Mouse (Mus musculus): ENCODE data around the gene Ldah.

Gene Ldah

GRCm38 (mm10) chr12:8313773-8314172, 105.9 kb downstream of the Ldah start:
- DNase-seq: no peak

DNA sequence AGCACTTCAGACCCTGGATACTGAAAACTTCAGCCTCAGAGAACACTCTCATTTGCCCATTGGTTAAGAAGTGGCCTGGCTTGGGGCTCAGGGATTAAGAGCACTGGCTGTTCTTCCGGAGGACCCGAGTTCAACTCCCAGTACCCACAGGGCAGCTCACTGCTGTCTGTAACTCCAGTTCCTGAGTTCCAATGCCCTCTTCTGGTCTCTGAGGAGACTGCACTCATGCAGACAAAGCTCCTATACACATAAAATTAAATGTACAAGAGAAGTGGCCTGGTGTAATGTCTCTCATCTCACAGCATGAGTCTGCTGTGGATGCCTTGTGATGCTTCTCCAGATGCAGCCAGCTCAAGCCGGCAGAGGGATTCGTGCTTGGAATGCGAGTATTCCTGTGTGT, 108.6 kb downstream of the Ldah start:
- no peak for DNase-seq

DNA sequence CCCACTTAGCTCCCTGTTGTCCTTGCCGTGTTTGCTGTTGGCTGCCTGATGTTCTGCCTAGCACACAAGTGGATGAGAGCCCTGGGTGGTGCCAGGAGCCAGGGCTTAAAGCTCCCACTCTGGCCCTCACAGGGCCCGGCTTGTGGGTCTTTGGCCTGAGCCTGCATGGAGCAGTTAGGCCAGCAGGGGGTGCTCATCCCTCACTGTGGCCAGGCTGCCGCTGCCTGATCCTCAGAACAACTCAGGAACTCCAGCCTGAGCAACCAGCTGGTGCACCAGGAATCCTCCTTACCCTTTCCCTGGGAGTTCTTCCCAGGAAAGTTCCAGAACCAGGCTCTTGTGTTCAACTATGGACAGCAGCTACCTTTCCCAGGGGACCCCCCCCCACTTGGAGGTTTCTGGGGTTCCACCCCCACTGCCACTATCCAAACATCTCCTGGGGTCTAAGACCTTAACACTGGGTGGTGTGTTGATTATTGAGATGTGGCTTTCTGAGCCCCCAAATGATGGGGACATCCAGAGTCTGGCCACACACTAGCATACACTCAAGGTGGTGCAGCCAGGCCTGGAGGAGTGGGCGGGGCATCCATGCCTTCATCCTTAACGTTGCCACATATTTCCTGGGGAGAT, 112.3 kb downstream of the Ldah start:
- peak; percentile 87 to 92 for DNase-seq

DNA sequence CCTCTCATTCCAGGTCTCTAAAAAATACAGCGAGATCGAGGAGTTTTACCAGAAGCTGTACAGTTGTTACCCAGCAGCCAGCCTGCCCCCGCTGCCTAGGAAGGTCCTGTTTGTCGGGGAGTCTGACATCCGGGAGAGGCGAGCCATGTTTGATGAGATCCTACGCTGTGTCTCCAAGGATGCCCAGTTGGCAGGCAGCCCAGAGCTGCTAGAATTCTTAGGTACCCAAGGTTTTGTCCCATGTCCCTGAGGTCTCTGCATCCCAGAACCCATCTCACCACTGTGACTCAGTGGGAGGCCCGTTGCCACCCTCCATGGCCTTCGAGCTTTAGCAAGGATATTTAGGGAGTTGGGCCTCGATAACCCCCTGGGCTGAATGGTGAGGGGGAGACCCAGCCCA, 113.6 kb downstream of the Ldah start:
- no peak for DNase-seq

- DNase-seq: no peak
These were observed 116.2 kb downstream of the Ldah start for GRCm38 (mm10) chr12:8324086-8324485.

- no peak for DNase-seq
These were observed 117.5 kb downstream of the Ldah start for GRCm38 (mm10) chr12:8325245-8325942.

- DNase-seq: peak; percentile 52 to 64
These were observed 118.1 kb downstream of the Ldah start for GRCm38 (mm10) chr12:8325943-8326522.

- DNase-seq: peak; percentile 96
These were observed 119.1 kb downstream of the Ldah start for GRCm38 (mm10) chr12:8326825-8327674.

DNA sequence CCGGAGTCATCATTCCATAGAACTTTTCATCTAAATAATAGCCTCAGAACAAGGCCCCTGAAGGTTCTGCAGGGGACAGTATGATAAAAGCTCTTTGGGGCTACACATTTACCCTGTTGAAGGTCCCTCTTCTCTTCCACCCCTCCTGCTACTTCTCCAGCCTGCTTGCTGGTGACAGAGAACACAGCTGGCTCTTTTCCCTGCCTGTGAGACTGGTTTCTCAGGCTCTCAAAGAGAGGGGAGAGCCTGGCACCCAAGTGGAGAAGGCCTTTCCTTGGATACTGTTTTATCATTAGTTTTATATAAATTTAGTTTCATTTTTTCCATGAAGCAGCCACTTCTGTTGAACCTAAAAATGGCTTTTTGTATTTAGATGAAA, 119.8 kb downstream of the Ldah start:
- no peak for DNase-seq

- DNase-seq: no peak
These were observed 121.3 kb downstream of the Ldah start for GRCm38 (mm10) chr12:8329236-8329635.

GRCm38 (mm10) chr12:8331489-8332173, 123.7 kb downstream of the Ldah start:
- peak in 1 of 2 experiments; percentile 5 for DNase-seq

- DNase-seq: peak in 1 of 2 experiments; percentile 6
These were observed 124.3 kb downstream of the Ldah start for GRCm38 (mm10) chr12:8332174-8332542.

DNA sequence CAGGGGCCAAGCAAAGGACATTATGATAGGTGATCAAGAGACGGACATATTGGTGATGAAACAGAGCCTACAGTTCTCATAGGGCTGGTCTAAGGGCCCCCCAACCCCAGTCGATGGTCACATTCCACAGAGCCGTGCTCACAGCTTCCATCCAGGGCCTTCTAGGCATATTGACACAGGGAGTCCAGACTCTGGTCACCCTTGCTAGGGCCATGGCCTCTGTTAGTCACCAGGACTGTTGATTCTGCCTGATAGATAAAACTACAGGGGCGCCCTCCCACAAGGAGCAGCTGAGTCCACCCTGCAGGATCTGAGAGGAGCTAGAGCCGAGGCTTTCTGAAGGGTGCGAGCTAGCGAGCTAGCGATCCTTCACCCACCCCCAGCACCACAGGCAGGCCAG, 125.7 kb downstream of the Ldah start:
- DNase-seq: no peak

DNA sequence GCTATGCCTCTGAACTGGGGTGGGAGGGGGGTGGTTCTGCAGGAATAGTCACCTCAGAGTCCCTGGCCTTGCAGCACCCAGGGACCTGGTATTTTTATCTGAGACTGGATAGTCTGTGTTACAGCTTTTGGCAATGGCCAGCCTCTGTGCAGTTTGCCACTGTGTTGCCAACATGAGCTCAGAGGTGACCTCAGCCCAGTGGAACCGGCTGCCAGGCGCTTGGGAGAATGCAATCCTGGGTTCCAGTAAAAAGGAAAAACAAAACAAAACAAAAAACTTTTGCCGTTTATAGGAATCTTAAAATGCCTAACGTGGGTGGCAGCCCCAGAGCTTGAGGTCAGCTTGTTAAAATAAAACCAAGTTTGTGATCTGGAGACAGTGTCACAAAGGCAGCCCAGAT, 126.4 kb downstream of the Ldah start:
- peak in 1 of 2 experiments; percentile 49 for DNase-seq
